Mouse (Mus musculus) myocyte (in vitro differentiated cells): ENCODE data around the gene Pwwp2a.

Experiments
- CEBPB ChIP-seq: IDR thresholded peaks from 2 replicates; pipeline ENCODE4 v1.6.1; 2011; ENCODE audit warnings: mild to moderate bottlenecking, moderate library complexity; ENCODE audit not compliant: poor library complexity, insufficient read depth, severe bottlenecking
- REST ChIP-seq: IDR thresholded peaks from one replicate; pipeline ENCODE4 v1.6.1; 2011; ENCODE audit warnings: mild to moderate bottlenecking, control low read depth, moderate library complexity; ENCODE audit not compliant: insufficient read depth, insufficient read length

DNA sequence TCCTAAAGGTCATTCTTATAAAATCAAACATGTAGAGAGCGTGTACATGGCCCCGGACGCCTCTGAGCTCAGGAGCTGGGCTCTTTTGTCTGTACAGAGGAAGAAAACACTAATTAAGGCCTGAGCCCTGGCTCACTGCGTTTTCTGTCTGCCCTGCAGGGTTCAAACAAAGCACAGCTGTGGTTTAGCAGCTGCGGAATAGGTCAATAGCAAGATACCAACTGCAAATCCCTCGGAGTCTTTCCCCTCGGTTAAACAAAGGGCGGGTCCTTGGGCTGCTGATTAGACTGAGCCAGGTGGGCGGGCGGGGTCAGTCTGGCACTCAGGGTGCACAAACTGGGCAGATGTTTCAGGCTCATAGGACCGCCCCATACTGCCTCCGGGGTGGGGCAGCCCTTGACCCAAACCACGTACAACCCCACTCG, 28.7 kb upstream of the Pwwp2a start:
- TF ChIP-seq REST: no peak
- no peak for TF ChIP-seq CEBPB
